8 mouse cellular contexts compared by ENCODE assay signal in the genomic region with DNA sequence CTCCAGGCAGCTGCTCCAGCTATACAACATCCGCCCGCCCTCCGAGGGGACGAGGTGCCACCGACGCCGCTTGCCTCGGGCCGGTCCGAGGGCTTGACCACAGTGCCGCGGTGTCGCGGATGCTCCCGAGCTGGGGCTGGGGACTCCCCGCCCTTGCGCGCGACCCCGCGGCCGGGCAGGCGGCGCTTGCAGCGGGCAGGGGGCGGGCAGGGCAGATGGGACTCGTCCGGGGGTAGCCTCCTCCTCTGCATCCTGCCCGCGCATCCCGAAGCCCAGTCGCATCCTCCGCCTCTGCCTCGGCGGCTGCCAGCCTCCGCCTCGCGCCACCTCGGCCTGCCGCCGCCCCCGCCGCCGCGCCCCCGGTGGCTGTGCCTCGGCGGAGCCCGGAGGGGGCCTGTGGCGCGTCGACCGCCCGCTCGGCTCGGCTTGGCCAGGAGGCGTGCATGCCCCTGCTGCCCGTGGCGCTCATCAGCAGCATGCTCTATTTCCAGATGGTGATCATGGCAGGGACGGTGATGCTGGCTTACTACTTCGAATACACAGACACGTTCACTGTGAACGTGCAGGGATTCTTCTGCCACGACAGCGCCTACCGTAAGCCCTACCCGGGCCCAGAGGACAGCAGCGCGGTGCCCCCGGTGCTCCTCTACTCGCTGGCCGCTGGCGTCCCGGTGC. TPM values are rescaled to one million over a fixed set of nuclear protein-coding genes. Genes with fewer than 3 reads are reported as not detected.
DNase-seq lines count a peak whose midpoint lies in the region; ATAC-seq and TF ChIP-seq lines count a peak whose summit lies in the region.

No protein-coding gene starts in this region.

- no peaks in the 10 kb centered on the region for H3K9me3 ChIP-seq in ES-Bruce4 (replicated peaks; ENCODE audit: control insufficient read depth, insufficient read depth, low read length, poor library complexity, severe bottlenecking)
- no peaks in the 10 kb centered on the region for H3K9me3 ChIP-seq in embryonic facial prominence, embryonic 10.5 days
- no peaks in the 10 kb centered on the region for H3K9me3 ChIP-seq in heart, postnatal 0 days (replicated peaks; ENCODE audit: control insufficient read depth, low read length)
- no peaks in the 10 kb centered on the region for H3K9me3 ChIP-seq in midbrain, embryonic 14.5 days (ENCODE audit: control insufficient read depth, low read length)

- no peak overlapping the region for H3K27ac ChIP-seq in ES-Bruce4 (ENCODE audit: insufficient read depth, low read length)
- peak overlapping the region; percentile 72 for H3K27ac ChIP-seq in embryonic facial prominence, embryonic 10.5 days (replicated peaks)
- H3K27ac ChIP-seq in heart, postnatal 0 days (ENCODE audit: low read depth): no peak overlapping the region
- H3K27ac ChIP-seq in midbrain, embryonic 14.5 days (replicated peaks; ENCODE audit: low read depth, low read length): peak overlapping the region; percentile 78

- no peaks in the 10 kb centered on the region for H3K36me3 ChIP-seq in ES-Bruce4 (ENCODE audit: control insufficient read depth, insufficient read depth, low read length, poor library complexity, severe bottlenecking)
- H3K36me3 ChIP-seq in embryonic facial prominence, embryonic 10.5 days (replicated peaks): no peaks in the 10 kb centered on the region
- no peaks in the 10 kb centered on the region for H3K36me3 ChIP-seq in heart, postnatal 0 days (replicated peaks; ENCODE audit: control insufficient read depth, insufficient read depth, low read length)
- no peaks in the 10 kb centered on the region for H3K36me3 ChIP-seq in midbrain, embryonic 14.5 days (ENCODE audit: control insufficient read depth, insufficient read depth, low read length)

- peak overlapping the region; percentile 99 for H3K4me2 ChIP-seq in heart, postnatal 0 days (ENCODE audit: low read depth, low read length)
- peak overlapping the region; percentile 92 for H3K4me2 ChIP-seq in midbrain, embryonic 14.5 days (ENCODE audit: low read length)

- no peak overlapping the region for H3K9ac ChIP-seq in ES-Bruce4 (ENCODE audit: low read depth, poor library complexity, severe bottlenecking)
- peak overlapping the region; percentile 48 for H3K9ac ChIP-seq in heart, postnatal 0 days (replicated peaks; ENCODE audit: low read depth, low read length)
- H3K9ac ChIP-seq in midbrain, embryonic 14.5 days (replicated peaks; ENCODE audit: low read length): peak overlapping the region; percentile 87

- no peak for TF ChIP-seq EP300 in ES-Bruce4 (IDR thresholded peaks at IDR 0.05; ENCODE audit: insufficient read depth, low read depth, low read length)
- no peak for TF ChIP-seq EP300 in heart, postnatal 0 days (IDR thresholded peaks at IDR 0.05; ENCODE audit: low read depth)

- TF ChIP-seq CTCF in ES-Bruce4 (IDR thresholded peaks at IDR 0.05; ENCODE audit: low read depth, low read length): no peak
- no peak for TF ChIP-seq CTCF in heart, postnatal 0 days (IDR thresholded peaks at IDR 0.05; ENCODE audit: low read depth)

- peak; percentile 66 for ATAC-seq in heart, postnatal 0 days (ENCODE audit: insufficient read depth, low read depth)
- ATAC-seq in midbrain, embryonic 14.5 days (ENCODE audit: low FRiP score, low TSS enrichment): peak; percentile 87

- H3K4me3 ChIP-seq in ES-Bruce4 (ENCODE audit: low read depth, low read length): peak overlapping the region; percentile 60
- peak overlapping the region; percentile 77 for H3K4me3 ChIP-seq in embryonic facial prominence, embryonic 10.5 days
- peak overlapping the region; percentile 61 for H3K4me3 ChIP-seq in heart, postnatal 0 days (ENCODE audit: low read depth, low read length)
- peak overlapping the region; percentile 69 for H3K4me3 ChIP-seq in midbrain, embryonic 14.5 days (replicated peaks; ENCODE audit: low read depth, low read length)

- TF ChIP-seq POLR2A in ES-Bruce4 (IDR thresholded peaks at IDR 0.05; ENCODE audit: insufficient read depth, low read length): no peak

- WGBS in embryonic facial prominence, embryonic 10.5 days: under 1% methylated on average over 74 of the region's 74 CpGs
- WGBS in heart, postnatal 0 days: under 1% methylated on average over 62 of the region's 74 CpGs
- under 1% methylated on average over 73 of the region's 74 CpGs for WGBS in midbrain, embryonic 14.5 days

- DNase-seq in 3134 (ENCODE audit: extremely low read depth, insufficient read length, low spot score): peak; percentile 3
- peak; percentile 68 for DNase-seq in embryonic facial prominence, embryonic 10.5 days (ENCODE audit: low spot score)
- peak; percentile 11 for DNase-seq in heart, postnatal 0 days (ENCODE audit: low spot score)
- DNase-seq in left cerebral cortex, adult 8-10 months (ENCODE audit: low spot score in 2 of 2): peak; percentile 43 to 57
- DNase-seq in midbrain, embryonic 14.5 days: peak; percentile 78
- DNase-seq in testis, postnatal 10 days (ENCODE audit: low spot score): peak; percentile 51
- no peak for DNase-seq in spleen, postnatal 14 days (ENCODE audit: low spot score in 2 of 2)

- H3K27me3 ChIP-seq in ES-Bruce4 (ENCODE audit: control insufficient read depth, insufficient read depth, low read length, poor library complexity, severe bottlenecking): peaks cover 13% of the 10 kb centered on the region
- H3K27me3 ChIP-seq in embryonic facial prominence, embryonic 10.5 days (replicated peaks; ENCODE audit: low read depth, poor library complexity, severe bottlenecking): peaks cover 55% of the 10 kb centered on the region
- peaks cover 7% of the 10 kb centered on the region for H3K27me3 ChIP-seq in heart, postnatal 0 days (ENCODE audit: control insufficient read depth, insufficient read depth, low read length)
- H3K27me3 ChIP-seq in midbrain, embryonic 14.5 days (ENCODE audit: control insufficient read depth, insufficient read depth, low read length): peaks cover 4% of the 10 kb centered on the region; the same call in 1 of the 2 replicates

- no peaks in the 10 kb centered on the region for H3K4me1 ChIP-seq in ES-Bruce4 (ENCODE audit: control insufficient read depth, insufficient read depth, low read length)
- H3K4me1 ChIP-seq in embryonic facial prominence, embryonic 10.5 days: peaks cover 13% of the 10 kb centered on the region
- peaks cover 15% of the 10 kb centered on the region; the same call in 1 of the 2 replicates for H3K4me1 ChIP-seq in heart, postnatal 0 days (ENCODE audit: control insufficient read depth, insufficient read depth)
- H3K4me1 ChIP-seq in midbrain, embryonic 14.5 days (ENCODE audit: control insufficient read depth, insufficient read depth, low read length): peaks cover 8% of the 10 kb centered on the region; the same call in 1 of the 2 replicates

RNA-seq across cellular contexts. Expression of a gene that starts 0.8 kb away (rescaled TPM):
- polyA plus RNA-seq in ES-Bruce4 (2011; ENCODE audit: insufficient read depth, insufficient read length, low read depth, missing spikeins): not detected in 2 replicates
- 0.19 and 0.27 TPM in 2 replicates for polyA plus RNA-seq in embryonic facial prominence, embryonic 10.5 days (2016; fragmentation: Nextera tagmentation; extraction: Ambion mirVana)
- 1.1 and 2.8 TPM in 2 replicates for total RNA-seq in heart, postnatal 0 days (2014; rRNA removed; ENCODE audit: low replicate concordance)
- polyA plus RNA-seq in heart, postnatal 0 days (2015; fragmentation: Nextera tagmentation; extraction: Ambion mirVana): 2.0 and 2.1 TPM in 2 replicates
- 10 to 100 TPM; 25.1 to 33.1 (median 29.6) TPM for total RNA-seq in left cerebral cortex, adult 8-10 months (2022)
- 5.8 and 6.6 TPM in 2 replicates for polyA plus RNA-seq in midbrain, embryonic 14.5 days (2014; fragmentation: Nextera tagmentation; extraction: Ambion mirVana)

Comparison
In these comparisons a context has a peak if more than half of its experiments do, and no peak if none do; other contexts are left out.
1. DNase-seq: peak in 3134 (single experiment), embryonic facial prominence, embryonic 10.5 days (single experiment), heart, postnatal 0 days (single experiment), left cerebral cortex, adult 8-10 months (2 of 2), midbrain, embryonic 14.5 days (single experiment) and testis, postnatal 10 days (single experiment); none in spleen, postnatal 14 days (0 of 2).
2. H3K27ac ChIP-seq: peak in embryonic facial prominence, embryonic 10.5 days (single experiment) and midbrain, embryonic 14.5 days (single experiment); none in ES-Bruce4 (single experiment) and heart, postnatal 0 days (single experiment).
3. Peak in every context shown above with its lines, with median percentiles within 50 percentile points of each other: H3K4me3 ChIP-seq.